Mouse (Mus musculus) spleen, adult 2 months (tissue): Measurements from ENCODE around the gene Cdk7.

Experiments
- CTCF ChIP-seq: fragments of 200-500 bp; IDR thresholded peaks from 2 replicates; pipeline ENCODE4 v1.5.1; 2011; ENCODE audit warnings: mild to moderate bottlenecking, inconsistent platforms; ENCODE audit not compliant: insufficient read depth, insufficient read length, insufficient replicate concordance; ENCODE audit errors: extremely low read depth
- POLR2A ChIP-seq: fragments of 200-500 bp; IDR thresholded peaks from 2 replicates; pipeline ENCODE4 v1.6.1; 2011; ENCODE audit warnings: low read depth, low read length, inconsistent platforms

DNA sequence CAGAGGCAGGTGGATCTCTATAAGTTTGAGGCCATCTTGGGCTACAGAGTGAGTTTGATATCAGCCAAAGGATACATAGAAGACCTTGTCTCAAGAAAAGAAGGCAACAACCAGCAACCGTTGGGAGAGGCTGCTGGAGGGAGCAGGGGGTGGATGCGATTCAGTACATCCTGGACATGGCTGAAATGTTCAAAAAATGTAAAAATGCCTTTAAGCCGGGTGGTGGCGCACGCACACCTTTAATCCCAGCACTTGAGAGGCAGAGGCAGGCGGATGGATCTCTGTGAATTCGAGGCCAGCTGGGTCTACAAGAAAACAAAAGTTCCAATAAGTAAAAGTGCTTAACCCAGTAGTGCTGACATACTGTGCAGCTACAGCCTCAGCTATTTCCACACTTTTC is 43.2 kb downstream of the Cdk7 start:
- no peak for TF ChIP-seq POLR2A
- no peak for TF ChIP-seq CTCF
